Mouse (Mus musculus): Measurements from ENCODE around the gene Rasa3.
A peak's percentile ranks its signal among the peaks of the same experiment; 100 is the strongest.

The Rasa3 gene

GRCm38 (mm10) chr8:13649154-13649515 is 28.3 kb downstream of the Rasa3 start:
- DNase-seq (ENCODE audit: low read depth, low spot score) = no peak

- no peak for DNase-seq (ENCODE audit: low read depth, low spot score)
These were observed 28.8 kb downstream of the Rasa3 start for GRCm38 (mm10) chr8:13648377-13649153.

GRCm38 (mm10) chr8:13647591-13647990 is 29.8 kb downstream of the Rasa3 start:
- no peak for DNase-seq (ENCODE audit: low read depth, low spot score)

- DNase-seq (ENCODE audit: low read depth, low spot score) = no peak
These were observed 32.3 kb downstream of the Rasa3 start for GRCm38 (mm10) chr8:13644932-13645676.

- DNase-seq (ENCODE audit: low read depth, low spot score) = no peak
These were observed 33.2 kb downstream of the Rasa3 start for GRCm38 (mm10) chr8:13644155-13644554.

GRCm38 (mm10) chr8:13642659-13643181 is 34.7 kb downstream of the Rasa3 start:
- DNase-seq (ENCODE audit: low read depth, low spot score) = no peak

- DNase-seq (ENCODE audit: low read depth, low spot score) = no peak
These were observed 36.2 kb downstream of the Rasa3 start for GRCm38 (mm10) chr8:13641206-13641605.

- no peak for DNase-seq (ENCODE audit: low read depth, low spot score)
These were observed 36.9 kb downstream of the Rasa3 start for GRCm38 (mm10) chr8:13640452-13640883.

GRCm38 (mm10) chr8:13633107-13633506 is 44.3 kb downstream of the Rasa3 start:
- no peak for DNase-seq (ENCODE audit: low read depth, low spot score)

GRCm38 (mm10) chr8:13632309-13632708 is 45.1 kb downstream of the Rasa3 start:
- DNase-seq (ENCODE audit: low read depth, low spot score) = no peak

- DNase-seq (ENCODE audit: low read depth, low spot score) = no peak
These were observed 46.6 kb downstream of the Rasa3 start for GRCm38 (mm10) chr8:13630754-13631153.

- DNase-seq (ENCODE audit: low read depth, low spot score) = no peak
These were observed 47.2 kb downstream of the Rasa3 start for GRCm38 (mm10) chr8:13630171-13630570.

- DNase-seq (ENCODE audit: low read depth, low spot score) = peak; percentile 34
These were observed 47.9 kb downstream of the Rasa3 start for GRCm38 (mm10) chr8:13629351-13630090.

- no peak for DNase-seq (ENCODE audit: low read depth, low spot score)
These were observed 49.3 kb downstream of the Rasa3 start for GRCm38 (mm10) chr8:13628067-13628466.

- DNase-seq (ENCODE audit: low read depth, low spot score) = no peak
These were observed 49.8 kb downstream of the Rasa3 start for GRCm38 (mm10) chr8:13627591-13627990.

- DNase-seq (ENCODE audit: low read depth, low spot score) = no peak
These were observed 51.3 kb downstream of the Rasa3 start for GRCm38 (mm10) chr8:13626114-13626513.

GRCm38 (mm10) chr8:13625281-13625970 is 52.0 kb downstream of the Rasa3 start:
- no peak for DNase-seq (ENCODE audit: low read depth, low spot score)

GRCm38 (mm10) chr8:13624863-13625262 is 52.5 kb downstream of the Rasa3 start:
- DNase-seq (ENCODE audit: low read depth, low spot score) = no peak

- DNase-seq (ENCODE audit: low read depth, low spot score) = no peak
These were observed 53.4 kb downstream of the Rasa3 start for GRCm38 (mm10) chr8:13623911-13624421.

- DNase-seq (ENCODE audit: low read depth, low spot score) = no peak
These were observed 54.2 kb downstream of the Rasa3 start for GRCm38 (mm10) chr8:13623038-13623750.
